Mouse (Mus musculus) R1 (cell line): ENCODE results near the gene Zfhx3.

Experiments used
- DNase-seq: peaks from one replicate; pipeline ENCODE4 v3.0.0-alpha.2; 2018; ENCODE audit warnings: low read depth, low spot score

Zfhx3 gene

DNA sequence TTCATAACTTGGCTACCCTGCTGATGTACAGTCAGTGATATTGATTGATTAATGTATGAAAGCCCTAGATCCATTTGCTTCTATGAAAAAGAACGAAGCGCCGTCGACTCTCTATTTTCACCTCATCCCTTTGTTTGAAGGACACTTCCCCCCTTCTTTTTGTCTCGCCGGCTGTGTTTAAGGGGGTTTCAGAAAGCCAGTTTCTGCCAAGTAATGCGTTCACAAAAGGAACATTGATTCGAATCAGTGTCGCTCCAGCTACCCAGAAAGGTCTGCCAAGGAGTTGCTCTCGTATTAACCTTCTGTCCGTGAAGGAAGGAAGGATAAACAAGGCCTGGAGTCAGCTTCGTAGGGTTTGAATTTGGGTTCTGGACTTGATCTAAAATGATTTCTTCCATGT is 943.4 kb downstream of the Zfhx3 start:
- DNase-seq: no peak

DNA sequence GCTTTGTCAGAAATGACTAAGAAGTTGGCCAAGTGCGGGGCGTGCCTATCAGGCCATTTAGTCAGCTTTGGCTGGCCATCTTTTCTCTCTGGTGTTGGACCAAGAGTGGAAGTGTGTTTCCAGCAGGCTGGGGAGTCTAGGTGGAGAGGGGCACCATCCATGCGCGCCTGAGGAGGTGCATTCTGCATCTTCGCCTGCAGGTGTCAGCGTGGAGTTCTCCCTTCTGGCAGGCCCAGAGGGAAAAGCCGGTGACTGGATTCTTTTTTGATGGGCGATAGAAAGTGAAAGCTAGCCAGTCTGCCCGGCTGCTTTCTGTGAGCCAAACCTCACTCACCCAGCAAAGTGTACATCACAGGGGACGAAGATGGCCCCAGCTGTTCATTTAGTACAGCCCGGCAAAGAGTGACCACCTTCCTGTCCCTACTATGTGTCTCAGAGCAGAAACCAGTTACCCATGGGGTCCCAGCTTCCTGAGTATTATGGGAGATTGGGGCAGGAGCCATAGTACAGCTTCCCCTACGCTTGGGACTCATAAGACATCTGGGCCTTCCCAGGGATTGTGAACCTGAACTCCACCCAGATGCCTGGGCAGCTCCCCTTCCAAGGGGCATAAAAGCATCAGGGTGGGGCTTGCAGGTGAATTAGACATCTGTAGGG is 944.3 kb downstream of the Zfhx3 start:
- peak; percentile 72 for DNase-seq

DNA sequence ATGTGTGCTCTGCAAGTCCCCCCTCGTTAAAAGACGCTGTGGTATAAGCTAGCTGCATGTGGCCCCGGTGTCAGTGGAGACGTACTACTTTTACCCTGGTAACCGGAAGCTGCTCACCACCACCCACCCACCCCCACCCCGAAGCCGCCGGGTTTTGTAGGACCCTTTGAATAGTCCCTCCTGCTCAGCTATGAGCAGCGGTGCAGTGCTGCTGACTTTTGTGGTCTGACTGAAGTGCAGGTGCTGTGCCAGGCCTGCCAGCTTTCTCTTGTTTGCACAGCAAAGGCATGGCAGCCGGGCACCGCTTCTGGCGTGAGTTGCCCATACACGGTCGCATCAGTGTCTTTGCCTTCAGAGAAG is 944.8 kb downstream of the Zfhx3 start:
- no peak for DNase-seq

DNA sequence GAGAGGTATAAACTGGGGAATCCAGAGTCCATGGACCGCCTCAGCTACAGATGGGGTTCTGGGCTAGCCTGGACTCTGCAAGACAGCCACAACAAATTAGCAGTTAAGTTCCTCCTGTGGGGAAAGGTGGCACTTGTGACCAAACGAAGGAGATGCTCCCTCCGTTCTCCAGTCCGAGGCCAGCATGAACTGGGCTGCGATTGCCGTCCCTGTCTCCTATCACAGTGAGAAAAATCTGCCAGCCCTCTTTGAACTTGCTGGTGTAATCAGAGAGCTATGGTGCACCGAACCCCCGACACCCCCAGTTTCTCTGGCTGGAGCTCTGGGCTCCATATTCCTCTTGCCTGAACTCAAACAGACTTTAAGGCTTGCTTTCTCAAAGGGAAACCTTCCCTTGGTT is 945.4 kb downstream of the Zfhx3 start:
- no peak for DNase-seq

DNA sequence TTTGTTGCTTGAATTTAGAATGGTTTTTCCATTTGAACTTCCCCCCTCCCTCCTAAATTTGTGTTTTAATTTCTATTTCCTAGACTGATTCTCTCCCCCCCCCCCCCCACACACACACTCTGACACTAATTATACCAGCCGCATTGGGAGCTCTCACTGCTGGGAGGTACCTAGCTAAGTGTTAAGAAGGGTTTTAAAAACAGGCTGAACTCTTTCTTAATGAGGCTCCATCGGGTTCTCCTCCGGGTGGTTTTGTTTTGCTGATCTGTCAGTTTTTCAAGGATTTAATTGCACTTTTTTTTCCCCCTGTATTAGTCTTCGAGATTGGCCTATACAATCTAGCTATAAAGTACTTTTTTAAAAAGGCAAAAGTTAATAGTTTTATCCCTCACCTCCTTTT is 946.5 kb downstream of the Zfhx3 start:
- no peak for DNase-seq

DNA sequence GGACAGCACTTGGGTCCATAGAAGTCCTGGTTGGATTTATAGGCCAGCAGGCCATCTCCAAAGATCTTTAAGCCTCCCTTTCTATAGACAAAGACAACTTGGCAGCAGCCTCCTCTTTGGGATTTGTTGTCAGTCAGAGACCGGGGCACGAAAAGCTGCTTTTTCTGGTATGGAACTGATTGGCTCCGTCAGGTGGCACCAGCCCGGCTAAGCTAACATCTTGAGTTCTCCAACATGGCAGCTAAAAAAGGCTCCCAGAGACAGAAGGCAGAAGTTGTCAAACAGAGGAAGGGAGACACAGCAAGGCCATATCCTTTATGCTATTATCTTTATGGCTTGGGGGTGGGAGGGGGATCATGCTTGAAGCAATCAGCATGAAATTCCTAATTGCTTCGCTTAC is 947.0 kb downstream of the Zfhx3 start:
- DNase-seq: no peak

DNA sequence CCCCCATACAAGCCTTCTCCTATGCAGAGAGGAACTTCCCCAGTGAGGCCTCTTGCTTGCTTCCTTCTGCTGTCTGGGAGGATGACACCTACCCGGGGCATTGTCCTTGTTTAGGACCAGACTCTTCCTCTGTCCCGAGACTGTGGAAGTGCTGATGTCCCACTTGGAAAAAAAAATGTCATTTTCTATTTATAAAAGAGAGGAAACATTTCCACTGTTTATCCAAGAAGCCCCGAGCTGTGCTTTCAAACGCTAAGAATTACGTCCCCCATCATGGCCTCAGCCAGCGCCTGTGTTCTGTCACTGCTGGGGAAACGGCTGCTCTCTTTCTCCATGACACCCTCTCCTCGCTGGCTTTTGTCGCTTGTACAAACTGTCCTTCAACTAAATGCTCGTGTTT is 951.8 kb downstream of the Zfhx3 start:
- no peak for DNase-seq

DNA sequence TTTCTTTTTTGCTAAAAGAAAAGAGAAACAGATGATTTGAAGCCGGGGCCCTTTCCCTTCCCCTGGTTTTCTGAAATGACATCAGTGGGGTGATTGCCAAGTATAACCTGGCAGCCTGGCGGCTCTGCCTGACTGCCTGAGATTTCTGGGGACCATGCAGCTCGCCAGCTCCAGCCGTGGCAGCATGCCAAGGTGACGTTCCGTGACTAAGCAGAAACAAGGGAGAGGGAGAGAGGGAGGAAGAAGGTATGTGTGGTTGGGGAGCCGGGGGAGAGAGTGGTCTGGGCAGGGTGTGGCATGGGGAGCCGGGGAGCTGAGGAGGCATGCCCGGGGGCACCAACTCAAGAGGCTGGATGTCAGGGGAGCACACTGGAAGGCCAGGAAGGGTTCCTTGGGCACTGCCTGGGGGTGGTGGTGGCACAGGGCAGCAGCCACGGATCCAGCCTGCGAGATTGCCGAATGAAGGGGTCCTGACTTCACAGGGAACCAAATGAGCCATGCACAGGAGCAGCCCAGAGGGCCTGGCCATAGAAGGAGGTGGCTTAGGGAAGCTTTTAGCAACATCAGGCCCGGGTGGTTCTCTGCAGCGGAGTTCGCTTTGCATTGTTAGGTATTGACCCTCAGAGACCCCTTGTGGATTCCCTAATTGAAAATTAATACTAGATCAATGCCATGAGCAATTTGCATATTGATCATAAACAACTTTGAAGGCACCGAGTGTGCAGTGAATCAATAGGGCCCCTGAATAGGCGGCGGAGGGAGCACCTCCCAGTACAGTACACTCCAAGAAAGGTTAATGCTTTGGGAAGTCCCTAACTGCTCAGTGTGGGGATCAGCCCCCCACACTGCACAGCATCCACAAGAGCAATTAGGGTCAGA is 954.3 kb downstream of the Zfhx3 start:
- DNase-seq: no peak

DNA sequence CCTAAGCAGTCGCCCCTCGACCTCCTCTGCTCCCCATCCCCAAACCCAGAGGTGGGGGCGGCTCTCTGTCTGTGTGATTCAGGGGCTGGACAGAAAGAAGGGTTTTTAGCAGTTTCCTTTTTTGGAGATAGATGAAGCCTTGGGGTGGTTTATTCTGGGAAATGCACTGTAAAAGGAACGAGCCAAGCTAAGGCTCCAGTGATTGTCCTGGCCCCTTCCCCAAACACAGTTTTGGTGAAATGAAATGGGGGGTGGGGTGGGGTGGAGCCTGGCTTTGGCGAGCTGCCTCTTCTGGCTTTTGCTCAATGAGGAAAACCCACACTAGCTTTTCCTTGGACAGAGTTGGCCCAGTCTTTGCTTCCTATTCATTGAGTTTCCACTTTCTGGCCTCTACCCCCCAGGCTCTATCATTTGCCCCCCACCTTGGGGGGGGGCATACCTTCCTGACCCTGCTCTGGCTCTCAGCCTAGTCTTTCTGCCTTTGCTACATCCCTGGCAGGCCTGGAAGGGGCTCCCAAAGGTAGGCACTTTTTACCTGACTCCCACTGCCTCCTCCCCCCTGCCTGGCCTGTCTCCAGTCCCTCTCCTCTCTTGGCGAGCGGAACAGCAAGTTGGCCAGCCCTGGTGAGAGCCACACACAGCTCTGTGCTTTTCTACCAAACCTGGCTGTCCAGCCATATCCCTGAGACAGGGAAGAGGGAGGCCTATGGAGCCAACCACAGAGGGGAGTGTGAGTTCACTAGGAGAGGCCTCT is 955.1 kb downstream of the Zfhx3 start:
- DNase-seq: no peak

DNA sequence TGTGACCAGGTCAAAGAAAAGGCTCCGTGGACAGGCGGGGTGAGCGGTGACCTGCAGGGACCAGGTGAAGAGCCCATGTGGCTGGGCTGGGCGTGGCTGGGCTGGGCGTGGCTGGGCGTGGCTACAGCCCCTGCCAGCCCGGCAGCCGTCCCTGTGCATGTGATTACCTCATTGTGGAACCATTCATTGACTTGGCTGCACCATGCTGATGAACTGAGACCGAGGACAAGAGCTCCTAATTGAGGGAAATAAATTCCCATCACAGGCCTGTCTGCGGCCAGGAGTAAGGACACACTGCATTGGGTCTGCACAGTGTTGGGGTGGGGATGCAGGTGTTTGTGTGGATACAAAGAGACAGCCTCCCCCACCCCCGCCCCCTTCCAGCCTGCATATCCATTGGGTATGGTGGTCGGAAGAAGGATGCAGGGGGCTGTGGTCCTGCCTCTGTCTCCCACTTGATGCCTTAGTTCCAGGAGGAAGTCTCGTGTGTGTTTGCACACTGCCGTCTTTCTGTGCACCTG is 956.9 kb downstream of the Zfhx3 start:
- DNase-seq: peak; percentile 54

DNA sequence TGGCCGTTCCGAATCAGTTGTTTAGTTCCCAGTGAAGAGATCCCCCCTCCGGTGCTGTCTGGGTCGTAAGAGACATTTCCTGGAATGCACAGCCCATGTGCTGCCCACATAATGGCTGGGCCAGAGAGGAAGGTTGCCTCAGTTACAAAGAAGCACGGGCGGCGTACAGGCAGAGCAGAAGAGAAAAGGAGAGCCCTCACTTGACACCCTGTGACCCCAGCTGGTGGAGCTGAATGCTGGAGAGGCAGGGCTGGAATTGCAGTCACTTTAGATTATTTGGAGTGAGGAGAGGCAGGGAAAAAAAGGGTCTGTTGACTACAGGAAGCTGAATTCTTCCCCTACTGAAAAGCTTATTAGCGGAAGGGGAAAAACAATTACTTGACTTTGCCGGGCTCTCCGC is 958.1 kb downstream of the Zfhx3 start:
- DNase-seq: peak; percentile 30

DNA sequence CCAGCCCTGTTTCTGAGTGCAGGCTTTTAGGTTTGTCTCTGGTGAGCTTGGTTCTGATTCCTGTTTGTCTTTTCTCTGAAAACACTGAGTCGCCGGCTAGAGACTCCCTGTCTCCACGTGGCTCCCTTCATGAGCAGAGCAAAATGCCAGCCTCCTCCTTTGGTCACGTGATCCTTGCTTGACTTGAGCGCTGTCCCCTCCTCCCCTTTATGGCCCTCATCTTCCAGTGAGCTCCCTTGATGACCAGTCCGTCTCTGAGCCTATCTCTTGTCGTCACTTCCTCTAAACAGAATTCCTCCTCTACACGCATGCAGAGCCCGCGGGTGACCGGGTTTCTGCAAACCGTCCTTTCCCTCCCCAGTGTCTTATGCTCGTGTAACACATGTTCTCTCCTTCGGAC is 958.8 kb downstream of the Zfhx3 start:
- no peak for DNase-seq

DNA sequence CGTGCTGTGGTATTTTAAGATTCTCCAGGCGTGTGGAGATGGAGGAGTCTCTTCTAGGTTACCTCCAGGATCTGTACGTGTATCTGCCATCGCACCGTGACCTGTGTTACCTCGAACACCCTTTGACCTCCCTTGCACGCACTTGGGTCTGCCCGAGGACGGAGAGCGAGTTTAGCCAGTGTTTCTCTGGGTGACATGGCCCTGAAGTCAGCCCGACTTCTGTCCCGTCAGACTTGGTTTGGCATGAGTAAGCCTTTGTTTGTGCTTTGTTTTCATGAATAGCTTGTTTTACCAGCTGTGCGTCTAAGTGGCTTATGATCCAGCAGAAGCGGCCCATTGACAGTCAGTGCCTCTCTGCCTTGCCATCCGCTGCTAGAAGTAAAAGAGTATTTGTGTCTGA is 961.1 kb downstream of the Zfhx3 start:
- DNase-seq: no peak

DNA sequence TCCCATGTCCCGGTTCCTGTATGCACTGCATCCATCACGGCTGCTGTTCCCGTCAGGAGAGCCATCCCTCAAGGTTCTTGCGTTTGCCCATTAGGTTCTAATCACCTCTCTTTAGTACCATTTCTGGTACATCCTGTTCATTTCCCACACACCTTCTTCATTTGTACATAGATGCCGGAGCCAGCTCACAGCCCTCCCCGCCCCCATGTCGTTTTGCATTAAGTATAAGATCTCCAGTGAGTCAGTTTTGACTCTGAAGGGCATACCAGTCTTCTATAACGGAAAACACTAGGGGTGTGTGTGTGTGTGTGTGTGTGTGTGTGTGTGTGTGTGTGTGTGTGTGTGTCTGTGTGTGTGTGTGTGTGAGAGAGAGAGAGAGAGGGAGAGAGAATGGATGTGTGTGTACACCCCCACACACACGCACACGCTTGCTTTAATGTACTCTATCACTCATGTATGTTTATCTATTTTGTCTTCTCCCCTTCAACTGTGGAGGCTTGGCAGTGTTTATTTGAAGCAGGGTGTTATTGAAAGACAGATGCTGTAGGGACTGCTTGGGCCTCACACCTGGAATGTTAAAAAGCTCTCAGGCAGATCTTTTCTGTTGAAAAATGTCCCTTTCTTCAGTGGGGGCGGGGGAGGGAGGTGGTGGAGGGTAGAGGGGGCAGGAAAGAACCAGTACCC is 962.0 kb downstream of the Zfhx3 start:
- no peak for DNase-seq

DNA sequence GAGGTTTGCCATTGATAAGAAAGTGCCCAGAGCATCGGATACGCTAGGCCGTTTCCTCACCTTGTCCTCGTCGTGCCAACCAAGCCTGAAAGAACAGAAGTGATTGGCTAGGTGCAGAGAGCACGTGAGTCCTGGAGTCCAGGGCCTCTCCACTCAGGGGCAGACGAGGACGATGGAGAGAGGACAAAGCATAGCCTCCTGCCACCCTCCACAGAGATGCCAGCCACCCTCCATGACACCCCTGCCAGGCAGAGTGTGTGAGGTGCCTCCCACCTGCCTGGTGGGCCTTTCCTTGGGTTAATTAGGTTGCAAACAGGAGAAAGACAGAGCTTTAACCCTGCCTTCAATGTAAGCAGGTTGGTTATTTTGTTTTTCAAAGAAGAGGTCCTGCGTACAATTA is 965.6 kb downstream of the Zfhx3 start:
- DNase-seq: no peak

DNA sequence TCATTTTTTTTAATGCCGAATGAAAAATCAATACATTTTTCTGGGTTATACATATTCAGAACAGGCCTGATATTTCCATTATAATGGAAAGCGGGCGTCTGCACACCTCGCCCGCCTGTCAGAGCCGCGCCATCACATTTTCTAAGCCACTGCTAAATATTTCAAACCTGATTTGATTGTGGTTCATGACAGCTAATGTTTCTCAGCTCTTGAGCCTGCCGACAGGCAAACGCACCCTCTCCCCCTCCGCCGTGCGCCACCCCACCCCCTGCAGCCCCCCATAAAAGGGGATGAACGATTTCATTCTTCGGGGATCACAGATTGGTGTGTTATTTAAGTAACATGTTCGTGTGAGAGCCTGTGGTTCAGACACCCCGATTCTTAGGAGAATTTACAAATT is 966.1 kb downstream of the Zfhx3 start:
- DNase-seq: no peak

DNA sequence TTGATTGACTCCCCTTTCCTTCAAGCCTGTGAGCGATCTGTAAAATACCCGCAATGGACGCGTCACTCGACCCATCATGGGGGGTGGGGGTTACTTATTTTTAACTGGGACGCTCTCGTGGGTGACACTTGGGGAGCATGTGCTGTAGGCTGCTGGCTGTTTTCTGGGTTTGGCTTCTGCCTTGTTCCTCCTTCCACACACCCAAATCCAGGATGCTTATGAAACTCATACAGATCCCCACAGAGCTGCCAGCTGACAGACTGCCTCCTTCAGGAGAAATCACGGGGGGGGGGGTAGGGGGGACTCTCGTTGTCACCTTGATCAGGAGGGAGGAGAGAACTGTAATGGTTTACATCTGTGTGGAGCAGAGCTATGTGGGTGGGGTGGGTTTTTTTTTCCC is 966.6 kb downstream of the Zfhx3 start:
- DNase-seq: no peak

DNA sequence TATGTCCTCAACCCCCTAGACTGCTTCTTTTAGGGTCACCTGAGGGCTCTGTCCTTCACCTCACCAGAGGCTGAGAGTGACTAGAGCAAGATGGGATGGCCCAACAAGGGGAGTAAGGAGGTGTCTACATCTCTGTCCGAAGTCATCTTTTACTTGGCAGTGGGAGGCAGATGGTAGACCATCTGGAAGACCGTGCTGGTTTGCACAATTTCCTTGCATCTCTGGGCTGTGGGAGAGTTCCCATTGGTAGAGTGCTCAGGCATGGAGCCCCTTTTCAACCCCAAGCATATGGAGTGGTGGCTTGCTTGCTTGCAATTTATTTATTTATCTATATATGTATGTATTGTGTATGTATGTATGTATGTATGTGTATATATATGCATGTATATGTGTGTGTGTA is 967.0 kb downstream of the Zfhx3 start:
- no peak for DNase-seq

DNA sequence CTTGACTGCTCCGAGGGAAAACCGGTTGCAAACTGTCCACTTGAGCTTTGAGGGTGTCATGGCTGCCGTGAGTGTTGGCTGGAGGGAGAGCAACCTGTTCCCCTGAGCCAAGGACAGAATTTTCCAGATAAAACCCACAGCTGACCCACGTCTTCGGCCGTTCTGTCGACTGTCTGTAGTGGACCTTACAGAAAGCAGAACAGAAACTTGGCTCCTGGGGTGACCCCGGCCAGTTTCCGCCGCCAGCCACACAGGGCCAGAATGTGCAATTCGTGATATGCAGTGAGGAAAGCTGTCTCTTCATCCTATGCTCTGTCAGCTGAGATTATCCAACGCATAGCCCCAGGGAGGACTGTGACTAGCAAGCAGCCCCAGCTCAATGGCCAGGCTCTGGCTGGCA is 968.4 kb downstream of the Zfhx3 start:
- no peak for DNase-seq

DNA sequence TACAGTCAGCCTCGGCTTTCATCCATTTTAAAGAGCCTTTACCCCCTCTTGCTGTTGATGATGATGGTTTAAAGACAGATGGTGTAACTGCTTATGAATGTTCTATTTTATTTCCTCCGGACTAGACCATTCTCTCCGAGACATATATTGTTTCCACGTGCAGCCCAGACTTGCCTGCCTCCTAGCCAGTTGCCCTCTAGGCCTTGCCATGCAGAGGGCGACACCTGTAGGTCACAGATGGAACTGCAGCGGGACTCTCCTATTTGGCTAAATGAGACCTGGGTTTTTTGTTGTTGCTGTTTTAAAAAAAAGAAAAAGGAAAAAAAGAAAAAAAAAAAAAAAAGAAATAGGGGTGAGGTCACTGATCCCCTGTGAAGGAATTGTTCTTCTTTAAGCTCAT is 969.1 kb downstream of the Zfhx3 start:
- DNase-seq: peak; percentile 81

DNA sequence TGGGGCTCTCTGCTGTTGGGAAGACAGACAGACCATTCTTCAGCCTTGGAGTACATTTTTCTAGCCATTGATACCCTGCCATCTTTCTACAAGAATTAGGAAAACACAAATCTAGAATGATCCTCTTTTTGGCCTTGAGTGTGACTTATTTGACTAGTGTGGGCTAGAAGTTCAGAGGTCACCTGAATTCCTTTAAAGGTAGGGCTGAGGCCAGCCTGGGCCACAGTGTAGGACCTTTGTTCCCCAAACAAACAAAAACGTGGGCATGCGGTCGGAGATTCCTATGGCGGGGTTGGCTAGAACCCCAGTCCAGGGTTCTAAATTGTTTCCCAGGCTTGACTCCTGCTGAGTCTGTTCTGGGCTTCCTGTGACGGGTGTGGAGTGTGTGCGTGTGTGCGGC is 970.6 kb downstream of the Zfhx3 start:
- no peak for DNase-seq

DNA sequence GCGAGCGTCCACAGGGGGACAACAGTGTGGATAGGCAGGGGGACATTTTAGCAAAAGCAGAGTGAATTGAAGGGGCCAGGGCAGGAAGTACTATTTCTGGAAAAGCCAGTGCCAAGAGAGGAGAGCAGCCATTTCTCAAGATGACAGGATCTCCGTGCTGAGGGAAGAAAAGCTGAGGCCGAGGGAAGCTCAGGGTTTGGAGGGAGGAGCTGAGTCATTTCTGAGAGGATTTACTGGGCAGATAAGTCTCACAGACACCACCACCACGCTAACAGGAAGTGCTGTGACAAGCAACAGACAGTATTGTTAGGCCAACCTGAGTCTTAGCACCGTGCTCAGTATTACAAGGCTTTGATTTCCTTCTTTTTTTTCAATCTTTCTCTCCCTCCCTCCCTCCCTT is 973.0 kb downstream of the Zfhx3 start:
- no peak for DNase-seq
